Mouse (Mus musculus): Measurements from ENCODE around the gene Smim22.
A peak's percentile ranks its signal among the peaks of the same experiment; 100 is the strongest.

Gene Smim22

GRCm38 (mm10) chr16:5010371-5010935 is 3.4 kb downstream of the Smim22 start:
- no peak for DNase-seq

GRCm38 (mm10) chr16:5011285-5011684 is 4.2 kb downstream of the Smim22 start:
- DNase-seq: no peak

DNA sequence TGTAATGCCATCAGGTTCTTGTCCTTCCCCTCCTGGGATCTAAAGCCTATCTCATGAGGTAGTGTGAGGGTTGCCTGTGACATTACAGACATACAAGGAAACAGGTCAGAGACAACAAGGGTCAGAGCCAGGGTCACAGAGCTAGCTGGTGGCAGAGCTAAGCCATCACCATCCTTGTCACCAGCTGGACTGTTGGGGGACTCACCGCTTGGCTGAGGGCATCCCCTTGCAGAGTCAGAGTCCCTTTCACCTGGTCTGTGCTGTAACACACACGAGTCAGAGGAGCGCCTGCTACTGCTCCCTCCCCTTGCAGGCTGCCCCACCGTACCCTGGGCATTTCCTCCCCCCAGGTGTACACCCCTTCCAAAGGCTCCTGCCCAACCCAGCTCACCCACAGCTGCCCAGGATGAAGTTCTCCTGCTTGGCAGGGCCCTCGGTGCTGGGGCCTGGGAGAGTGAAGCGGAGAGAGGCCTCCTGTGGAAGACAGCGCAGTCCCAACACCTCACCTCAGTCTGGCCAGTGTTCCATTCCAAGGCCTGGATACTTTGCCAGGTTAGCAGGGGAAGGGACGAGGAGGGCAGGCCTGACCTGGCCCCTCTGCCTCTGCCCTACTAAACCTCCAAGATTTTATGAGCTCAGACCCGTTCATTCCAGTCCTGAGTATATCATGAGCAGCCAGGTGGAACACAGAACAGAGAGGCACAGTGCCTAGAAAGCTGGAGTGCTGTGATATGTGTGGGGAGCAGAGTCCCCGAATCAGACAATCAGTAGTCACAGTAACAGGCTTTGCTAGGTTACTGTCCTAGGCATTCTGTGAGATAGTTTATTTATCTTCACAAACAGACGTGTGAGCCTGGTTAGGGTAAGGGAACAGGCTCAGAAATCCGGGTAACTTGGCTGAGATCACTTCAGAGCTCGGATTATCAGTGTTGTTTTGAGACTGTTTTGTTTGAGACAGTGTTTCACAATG is 5.2 kb downstream of the Smim22 start:
- peak in 1 of 2 experiments; percentile 29 for DNase-seq

DNA sequence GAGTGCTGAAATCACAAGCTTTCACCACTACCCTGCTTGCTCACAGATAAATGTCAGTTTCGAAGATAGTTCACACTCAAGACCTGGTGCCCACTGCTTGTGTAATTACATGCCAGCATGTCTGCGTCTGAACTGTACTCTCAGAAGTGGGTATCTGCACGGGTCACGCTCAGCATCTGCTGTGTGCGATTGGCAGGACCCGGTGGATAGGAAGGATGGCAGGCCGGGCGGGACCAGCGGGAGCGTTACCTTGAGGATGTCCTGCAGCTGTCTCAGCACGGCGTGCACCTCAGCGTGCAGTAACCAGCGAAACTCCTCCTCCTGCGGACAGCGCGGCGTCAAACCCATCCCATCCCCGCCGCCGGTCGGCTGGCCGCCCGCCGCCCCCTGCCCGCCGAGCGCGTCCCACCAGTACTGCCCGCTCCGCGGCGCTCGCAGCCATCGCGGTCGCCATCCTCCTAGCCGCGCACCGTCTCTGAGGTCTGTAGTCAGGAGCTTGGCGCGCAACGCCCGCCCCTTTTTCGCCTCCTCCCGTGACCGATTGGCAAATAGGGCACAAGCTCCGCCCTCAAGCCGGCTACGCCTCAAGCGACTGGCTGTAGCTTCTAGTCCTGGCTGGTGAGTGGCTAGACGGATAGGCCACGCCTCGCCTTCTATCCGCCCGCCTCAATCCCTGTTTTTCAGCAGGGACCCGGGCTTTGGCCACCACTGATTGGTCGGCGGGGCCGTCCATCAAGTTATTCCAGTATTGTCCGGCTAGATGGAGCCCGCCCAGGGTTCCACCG is 6.2 kb downstream of the Smim22 start, which contains the start of gene Rogdi:
Rogdi (minus strand) TSS at position 500 of the 785 bp plus-strand sequence.
- peak; percentile 98 to 99 for DNase-seq

- no peak for DNase-seq
These were observed 7.5 kb downstream of the Smim22 start for GRCm38 (mm10) chr16:5014578-5014977.

GRCm38 (mm10) chr16:5024021-5024420 is 16.9 kb downstream of the Smim22 start:
- DNase-seq: no peak

DNA sequence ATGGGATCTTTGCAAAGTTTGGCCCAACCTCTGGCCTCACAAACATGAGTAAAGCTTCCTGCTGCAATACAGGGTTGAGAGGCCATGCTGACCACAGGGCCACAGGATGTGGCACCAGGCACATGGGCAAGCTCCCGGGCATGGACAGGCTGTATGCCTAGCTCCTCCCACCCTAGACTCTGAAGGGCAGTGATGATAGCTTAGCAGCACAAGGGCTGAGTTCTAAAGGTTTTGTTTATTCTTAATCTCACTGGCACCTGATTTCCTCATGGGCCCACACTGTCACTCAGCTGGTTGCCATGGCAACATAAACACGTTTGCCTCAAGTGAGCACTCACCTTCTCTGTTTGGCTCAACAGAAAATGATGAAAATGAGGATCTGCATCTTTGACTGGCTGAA is 22.8 kb downstream of the Smim22 start:
- DNase-seq: no peak

DNA sequence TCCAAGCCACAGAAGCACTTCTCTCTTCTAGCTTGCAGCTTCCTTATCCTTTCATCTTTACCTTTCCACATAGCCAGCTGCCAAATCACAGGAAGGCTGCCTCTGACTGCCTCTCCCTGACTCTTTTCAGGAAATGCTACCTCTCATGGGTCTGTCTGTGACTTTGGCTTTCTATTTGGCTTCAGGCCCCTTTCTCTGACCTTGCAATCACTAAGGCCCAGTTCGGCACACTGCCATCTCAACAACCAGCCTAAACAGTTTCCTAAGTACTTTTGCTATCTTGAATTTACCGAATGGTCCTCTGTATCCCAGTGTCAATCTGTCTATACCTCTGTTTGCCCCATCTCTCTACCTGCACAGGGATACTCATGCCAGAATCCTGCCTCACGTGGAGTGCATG is 28.5 kb downstream of the Smim22 start:
- DNase-seq: no peak

- DNase-seq: no peak
These were observed 29.7 kb downstream of the Smim22 start for GRCm38 (mm10) chr16:5036649-5037234.

- no peak for DNase-seq
These were observed 38.2 kb downstream of the Smim22 start for GRCm38 (mm10) chr16:5045322-5045721.

DNA sequence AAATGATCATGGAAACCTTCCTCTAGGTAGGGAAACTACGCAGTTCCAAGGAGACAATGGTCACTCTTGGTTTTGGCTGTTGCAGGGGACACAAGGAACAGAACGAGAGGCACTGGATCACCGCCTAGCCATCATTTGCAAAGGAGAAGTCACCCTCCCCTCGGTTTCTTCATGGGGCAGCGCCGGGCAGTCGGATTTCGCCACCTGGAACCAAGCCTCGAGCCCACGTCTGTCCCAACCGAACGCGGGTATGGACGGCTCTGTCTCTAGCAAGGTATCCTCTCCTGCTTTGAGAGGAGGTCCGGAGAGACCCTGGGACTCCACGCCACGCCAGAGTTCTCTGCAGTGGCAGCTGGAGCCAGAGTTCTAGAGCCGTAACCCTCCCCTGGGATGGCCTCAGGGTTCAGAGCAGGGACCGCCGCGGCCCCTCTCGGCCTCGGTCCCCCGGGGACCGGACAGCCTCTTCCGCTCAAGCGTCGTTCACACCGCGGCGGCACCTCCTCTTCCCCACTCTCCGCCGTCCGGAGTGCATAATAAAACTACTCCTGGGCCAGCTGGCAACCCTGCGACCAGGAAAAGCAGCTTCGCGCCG is 42.2 kb downstream of the Smim22 start:
- no peak for DNase-seq

GRCm38 (mm10) chr16:5049774-5050234 is 42.7 kb downstream of the Smim22 start, which contains the start of the genes Glyr1 and Ubn1:
TSS of gene Glyr1 (minus strand) at chr16:5049863.
TSS of gene Ubn1 (plus strand) at chr16:5050057.
- DNase-seq: peak; percentile 99 to 100

DNA sequence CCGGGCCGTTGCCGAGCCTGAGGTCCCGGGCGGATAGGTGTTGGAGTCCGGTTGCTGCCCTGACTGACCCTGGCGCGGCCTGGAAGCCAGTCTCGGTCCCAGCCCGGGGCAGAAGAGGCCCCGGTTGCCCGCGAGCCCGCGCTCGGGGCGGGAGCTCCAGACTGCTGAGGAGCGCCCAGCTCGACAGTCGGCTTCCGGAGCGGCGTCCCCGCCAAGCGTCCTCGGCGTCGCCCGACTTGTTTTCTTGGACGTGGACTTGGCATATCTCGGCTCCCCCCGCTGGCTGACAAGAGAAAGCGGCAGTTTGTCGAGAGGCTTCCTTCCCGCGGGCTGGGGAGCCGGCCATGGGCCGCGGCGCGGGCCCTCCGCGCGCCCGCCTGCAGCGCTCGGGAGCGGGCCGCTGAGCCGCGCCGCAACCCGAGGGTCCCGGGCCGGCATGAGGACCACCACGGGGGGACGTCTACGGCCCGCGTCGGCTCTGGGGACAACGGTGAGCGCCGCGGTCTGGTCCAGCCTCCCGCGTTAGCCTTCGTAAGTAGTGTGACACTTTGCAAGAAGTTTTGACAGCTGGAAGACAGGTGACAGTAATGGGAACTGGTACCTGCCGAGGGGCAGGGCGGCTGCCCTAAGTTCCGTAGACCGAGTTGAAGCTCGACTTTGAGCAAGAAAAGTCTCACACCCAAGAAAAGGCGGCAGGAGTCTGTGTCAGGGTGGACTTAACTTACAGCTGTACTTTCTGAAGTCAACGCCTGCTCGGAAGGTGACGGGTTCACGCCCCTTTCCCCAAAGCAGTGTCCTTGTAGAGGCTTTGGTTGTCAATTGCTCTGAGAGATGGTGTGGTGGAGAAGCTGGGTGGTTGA is 43.4 kb downstream of the Smim22 start:
- peak; percentile 77 for DNase-seq
